In genomic region chr9:78015816-78016215, GRCm38 (mm10) we compare ENCODE assay signal across 20 mouse cellular contexts. TPM values are rescaled to one million over a fixed set of nuclear protein-coding genes. Genes with fewer than 3 reads are reported as not detected.
A peak's percentile ranks its signal among the peaks of the same experiment; 100 is the strongest.
DNase-seq lines count a peak whose midpoint lies in the region; ATAC-seq and TF ChIP-seq lines count a peak whose summit lies in the region.
"Had no signal": no experiment of that assay in that cellular context is flagged by ENCODE, and none has a peak within 500 bp of the region (broad histone marks: within the 10 kb centered on the region; RNA-seq: fewer than 3 reads in every experiment).

No protein-coding gene starts in this region.

- no peaks in the 10 kb centered on the region for H3K36me3 ChIP-seq in kidney, embryonic 16.5 days (ENCODE audit: insufficient read depth, low read length)
- H3K36me3 ChIP-seq: embryonic facial prominence, embryonic 10.5 days; forebrain, embryonic 10.5 days; heart, embryonic 15.5 days; hindbrain, embryonic 10.5 days had no signal

- no peak overlapping the region for H3K27ac ChIP-seq in kidney, embryonic 16.5 days (ENCODE audit: low read length)
- H3K27ac ChIP-seq in cerebellum, adult 2 months (ENCODE audit: insufficient read depth, low read length) = no peak overlapping the region
- H3K27ac ChIP-seq: embryonic facial prominence, embryonic 10.5 days; forebrain, embryonic 10.5 days; hindbrain, embryonic 10.5 days; hindbrain, embryonic 14.5 days had no signal

- H3K27me3 ChIP-seq in kidney, embryonic 16.5 days (ENCODE audit: insufficient read depth, low read length) = no peaks in the 10 kb centered on the region
- H3K27me3 ChIP-seq in cerebellum, adult 2 months (ENCODE audit: control insufficient read depth, insufficient read depth, low read length) = no peaks in the 10 kb centered on the region
- H3K27me3 ChIP-seq: heart, embryonic 15.5 days had no signal

- H3K4me1 ChIP-seq in kidney, embryonic 16.5 days (ENCODE audit: insufficient read depth, low read length) = peaks cover 10% of the 10 kb centered on the region
- H3K4me1 ChIP-seq in cerebellum, adult 2 months (ENCODE audit: control insufficient read depth, insufficient read depth, low read length) = no peaks in the 10 kb centered on the region

- peak overlapping the region; percentile 11; the same call in 1 of the 2 replicates for H3K4me2 ChIP-seq in kidney, embryonic 16.5 days (replicated peaks; ENCODE audit: low read depth, low read length)

- WGBS in kidney, embryonic 16.5 days = 38% methylated on average over 7 of the region's 7 CpGs
- 85% methylated on average over 7 of the region's 7 CpGs for WGBS in cerebellum, adult 2 months

- H3K9me3 ChIP-seq in kidney, embryonic 16.5 days (ENCODE audit: low read length) = no peaks in the 10 kb centered on the region
- H3K9me3 ChIP-seq: embryonic facial prominence, embryonic 10.5 days; forebrain, embryonic 10.5 days; heart, embryonic 15.5 days; hindbrain, embryonic 10.5 days had no signal

- no peak overlapping the region for H3K4me3 ChIP-seq in kidney, embryonic 16.5 days (ENCODE audit: low read length)
- no peak overlapping the region for H3K4me3 ChIP-seq in cerebellum, adult 2 months (replicated peaks; ENCODE audit: insufficient read depth, low read depth, low read length)
- H3K4me3 ChIP-seq: embryonic facial prominence, embryonic 10.5 days; forebrain, embryonic 10.5 days; hindbrain, embryonic 10.5 days had no signal

- ATAC-seq in kidney, embryonic 16.5 days (ENCODE audit: low FRiP score, low TSS enrichment) = 0 out of 2 replicates have a peak, but pooled peaks have one; percentile 44
- ATAC-seq: forebrain, embryonic 14.5 days had no signal

- peak; percentile 23 for DNase-seq in kidney, adult 18-20 months
- DNase-seq in kidney, postnatal 4 days = no peak
- DNase-seq in kidney, adult 9 months = peak; percentile 75
- DNase-seq in kidney, postnatal 36 days = peak; percentile 58 to 60
- no peak for DNase-seq in embryo, embryonic 9.5 days (ENCODE audit: extremely low spot score)
- DNase-seq in cerebellum, adult 2 months = no peak
- DNase-seq: adrenal gland, postnatal 10 days; cerebellum, adult 11 months; cerebellum, adult 9-10 months; cerebellum, postnatal 36 days; gastrocnemius, adult 2 months; gastrocnemius, postnatal 25 days had no signal

- no peak for TF ChIP-seq CTCF in cerebellum, adult 2 months (IDR thresholded peaks at IDR 0.05; ENCODE audit: borderline replicate concordance, insufficient read depth, low read depth, low read length)

- TF ChIP-seq POLR2A in cerebellum, adult 2 months (IDR thresholded peaks at IDR 0.05; ENCODE audit: borderline replicate concordance, insufficient read depth, low read length) = no peak

- no peak overlapping the region for H3K9ac ChIP-seq in kidney, embryonic 16.5 days (replicated peaks; ENCODE audit: low read length)
- H3K9ac ChIP-seq: heart, embryonic 15.5 days; hindbrain, embryonic 14.5 days had no signal

RNA-seq across cellular contexts. Expression of gene Gcm1, which starts 35.9 kb away (rescaled TPM):
- polyA plus RNA-seq in kidney, embryonic 16.5 days (2015; fragmentation: Nextera tagmentation; extraction: Ambion mirVana) = 1.1 and 1.2 TPM in 2 replicates
- polyA plus RNA-seq in cerebellum, adult 2 months (2012; rRNA removed) = not detected in 2 replicates
- polyA plus RNA-seq: brain, embryonic 14.5 days; forebrain, embryonic 10.5 days; forebrain, embryonic 14.5 days; heart, embryonic 15.5 days; hindbrain, embryonic 14.5 days had no signal

Comparison
In these comparisons a context has a peak if more than half of its experiments do, and no peak if none do; other contexts are left out.
1. DNase-seq: peak in kidney, adult 18-20 months (single experiment), kidney, adult 9 months (single experiment) and kidney, postnatal 36 days (2 of 2); none in kidney, postnatal 4 days (0 of 2), embryo, embryonic 9.5 days (single experiment) and cerebellum, adult 2 months (0 of 2).